Mouse (Mus musculus): ENCODE data around the gene Krtap5-3. TPM values are rescaled to one million over a fixed set of nuclear protein-coding genes. Genes with fewer than 3 reads are reported as not detected.
"Not testable (repeated sequence)": the region's sequence is repeated elsewhere in the genome, so short reads cannot be mapped to it uniquely, and the experiment has no call there.

Krtap5-3 gene
- polyA plus RNA-seq, 1 experiment from 2014 or later, result not detected

DNA sequence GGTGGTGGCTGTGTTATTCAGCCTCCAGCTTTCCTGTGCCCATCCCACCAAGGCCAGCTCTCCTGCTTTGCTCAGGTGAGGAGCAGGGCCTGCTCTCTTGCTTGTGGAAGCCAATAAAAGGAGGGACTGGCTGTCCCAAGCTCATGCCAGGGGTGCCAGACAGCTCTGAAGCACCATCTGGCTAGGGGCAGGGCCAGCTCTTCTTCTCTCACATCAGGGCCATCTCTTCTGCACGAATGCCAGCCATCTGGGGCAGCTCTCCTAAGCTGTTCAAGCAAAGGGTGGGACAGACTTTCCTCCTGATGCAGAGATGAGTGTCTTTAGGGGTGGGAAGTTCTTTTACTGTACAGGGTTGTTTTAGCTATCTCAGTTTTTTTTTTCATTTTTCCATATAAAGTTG is 20.1 kb upstream of the Krtap5-3 start:
- Histone ChIP-seq H3K36me3 (ENCODE audit: control insufficient read depth, insufficient read depth, low read length) (no peaks in the 10 kb centered on the region), H3K4me2 (no peak overlapping the region), H3K27me3 (ENCODE audit: control insufficient read depth, insufficient read depth, low read length) (no peaks in the 10 kb centered on the region), H3K9ac (ENCODE audit: low read depth, low read length) (no peak overlapping the region), H3K9me3 (replicated peaks; ENCODE audit: control insufficient read depth, low read length) (no peaks in the 10 kb centered on the region), H3K4me1 (ENCODE audit: control insufficient read depth, insufficient read depth, low read length) (no peaks in the 10 kb centered on the region), H3K4me3 (ENCODE audit: low read depth, low read length) (no peak overlapping the region), H3K27ac (ENCODE audit: low read depth, low read length) (no peak overlapping the region)
- no peak for ATAC-seq (replicated peaks; ENCODE audit: insufficient number of reproducible peaks, low FRiP score, low TSS enrichment)
- 27% methylated on average over 1 of the region's 1 CpGs for WGBS (ENCODE audit: insufficient replicate concordance)

DNA sequence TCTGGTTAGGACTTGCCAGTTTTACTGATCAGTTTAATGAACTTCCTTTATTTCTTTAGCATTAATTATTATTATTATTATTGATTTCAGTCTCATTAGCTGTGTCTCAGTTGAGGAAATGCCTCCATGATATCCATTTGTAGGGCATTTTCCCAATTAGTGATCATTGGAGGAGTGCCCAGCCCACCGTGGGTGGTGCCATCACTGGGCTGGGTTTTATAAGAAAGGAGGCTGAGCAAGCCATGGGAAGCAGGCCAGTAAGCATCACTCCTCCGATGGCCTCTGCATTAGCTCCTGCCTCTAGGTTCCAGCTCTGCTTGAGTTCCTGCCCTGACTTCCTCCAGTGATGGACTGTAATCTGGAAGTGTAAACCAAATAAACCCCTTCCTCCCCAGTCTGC is 13.0 kb upstream of the Krtap5-3 start:
- H3K4me3 ChIP-seq (ENCODE audit: low read depth, low read length), result no peak overlapping the region

GRCm38 (mm10) chr7:142190289-142190688 is 10.9 kb upstream of the Krtap5-3 start, which contains the start of gene Gm10153:
Gene Gm10153 (minus strand): TSS chr7:142190389.
- no peak within 1 kb of the TSS for H3K4me3 ChIP-seq (ENCODE audit: low read depth, low read length)
- no peak within 1 kb of the TSS for H3K27ac ChIP-seq (ENCODE audit: low read depth, low read length)
- no peak for ATAC-seq (replicated peaks; ENCODE audit: insufficient number of reproducible peaks, low FRiP score, low TSS enrichment)
- no peak within 1 kb of the TSS for H3K9ac ChIP-seq (ENCODE audit: low read depth, low read length)
- H3K27me3 ChIP-seq (ENCODE audit: control insufficient read depth, insufficient read depth, low read length), result no peaks in the 10 kb centered on the region
- H3K9me3 ChIP-seq (replicated peaks; ENCODE audit: control insufficient read depth, low read length), result no peaks in the 10 kb centered on the region
- H3K4me1 ChIP-seq (ENCODE audit: control insufficient read depth, insufficient read depth, low read length), result no peaks in the 10 kb centered on the region
- H3K4me2 ChIP-seq, result no peak within 1 kb of the TSS
- no peaks in the 10 kb centered on the region for H3K36me3 ChIP-seq (ENCODE audit: control insufficient read depth, insufficient read depth, low read length)
- 45% methylated on average over 2 of the region's 2 CpGs for WGBS (ENCODE audit: insufficient replicate concordance)

More for the DNA sequence above, 13.0 kb upstream of the Krtap5-3 start:
- Histone ChIP-seq H3K27ac (ENCODE audit: low read depth, low read length) (no peak overlapping the region), H3K9me3 (replicated peaks; ENCODE audit: control insufficient read depth, low read length) (no peaks in the 10 kb centered on the region), H3K27me3 (ENCODE audit: control insufficient read depth, insufficient read depth, low read length) (no peaks in the 10 kb centered on the region), H3K36me3 (ENCODE audit: control insufficient read depth, insufficient read depth, low read length) (no peaks in the 10 kb centered on the region), H3K4me2 (no peak overlapping the region), H3K4me1 (ENCODE audit: control insufficient read depth, insufficient read depth, low read length) (no peaks in the 10 kb centered on the region), H3K9ac (ENCODE audit: low read depth, low read length) (no peak overlapping the region)
- ATAC-seq (replicated peaks; ENCODE audit: insufficient number of reproducible peaks, low FRiP score, low TSS enrichment), result no peak
- 72% methylated on average over 2 of the region's 2 CpGs for WGBS (ENCODE audit: insufficient replicate concordance)

GRCm38 (mm10) chr7:142198748-142199147 is 2.4 kb upstream of the Krtap5-3 start:
- ATAC-seq (replicated peaks; ENCODE audit: insufficient number of reproducible peaks, low FRiP score, low TSS enrichment), result no peak
- Histone ChIP-seq H3K27ac (ENCODE audit: low read depth, low read length) (no peak overlapping the region), H3K9me3 (replicated peaks; ENCODE audit: control insufficient read depth, low read length) (no peaks in the 10 kb centered on the region), H3K4me2 (no peak overlapping the region), H3K9ac (ENCODE audit: low read depth, low read length) (no peak overlapping the region), H3K27me3 (ENCODE audit: control insufficient read depth, insufficient read depth, low read length) (no peaks in the 10 kb centered on the region), H3K36me3 (ENCODE audit: control insufficient read depth, insufficient read depth, low read length) (no peaks in the 10 kb centered on the region), H3K4me3 (ENCODE audit: low read depth, low read length) (no peak overlapping the region), H3K4me1 (ENCODE audit: control insufficient read depth, insufficient read depth, low read length) (no peaks in the 10 kb centered on the region)
- 65% methylated on average over 2 of the region's 2 CpGs for WGBS (ENCODE audit: insufficient replicate concordance)

GRCm38 (mm10) chr7:142205488-142205887 is 4.3 kb downstream of the Krtap5-3 start:
- Histone ChIP-seq H3K36me3 (ENCODE audit: control insufficient read depth, insufficient read depth, low read length) (no peaks in the 10 kb centered on the region), H3K9ac (ENCODE audit: low read depth, low read length) (no peak overlapping the region), H3K27me3 (ENCODE audit: control insufficient read depth, insufficient read depth, low read length) (no peaks in the 10 kb centered on the region), H3K9me3 (replicated peaks; ENCODE audit: control insufficient read depth, low read length) (no peaks in the 10 kb centered on the region), H3K4me2 (no peak overlapping the region), H3K4me1 (ENCODE audit: control insufficient read depth, insufficient read depth, low read length) (no peaks in the 10 kb centered on the region), H3K4me3 (ENCODE audit: low read depth, low read length) (no peak overlapping the region), H3K27ac (ENCODE audit: low read depth, low read length) (no peak overlapping the region)
- ATAC-seq (replicated peaks; ENCODE audit: insufficient number of reproducible peaks, low FRiP score, low TSS enrichment), result no peak

DNA sequence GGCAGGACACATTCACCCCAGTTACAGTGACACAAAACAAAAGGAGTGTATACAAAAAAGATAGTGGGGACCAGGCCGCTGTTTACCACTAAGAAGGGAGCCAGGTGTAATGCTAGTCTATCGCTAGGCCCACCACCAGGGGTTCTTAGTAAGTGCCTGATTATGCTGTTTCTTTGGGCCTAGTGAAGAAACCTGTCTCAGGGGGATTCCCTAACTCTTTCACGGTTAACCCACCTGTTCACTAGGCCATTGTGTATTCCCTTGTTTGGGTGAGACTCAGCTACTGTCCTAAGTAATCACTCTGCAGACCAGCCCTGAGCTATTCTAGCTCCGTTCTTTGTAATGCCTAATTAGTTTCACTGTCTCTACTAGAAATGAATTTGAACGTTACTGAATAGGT is 5.7 kb downstream of the Krtap5-3 start:
- H3K4me3 ChIP-seq (ENCODE audit: low read depth, low read length); H3K27me3 ChIP-seq (ENCODE audit: control insufficient read depth, insufficient read depth, low read length); H3K4me1 ChIP-seq (ENCODE audit: control insufficient read depth, insufficient read depth, low read length); H3K4me2 ChIP-seq; H3K9ac ChIP-seq (ENCODE audit: low read depth, low read length); H3K9me3 ChIP-seq (replicated peaks; ENCODE audit: control insufficient read depth, low read length); H3K27ac ChIP-seq (ENCODE audit: low read depth, low read length); H3K36me3 ChIP-seq (ENCODE audit: control insufficient read depth, insufficient read depth, low read length); ATAC-seq (replicated peaks; ENCODE audit: insufficient number of reproducible peaks, low FRiP score, low TSS enrichment): not testable (repeated sequence)
- WGBS (ENCODE audit: insufficient replicate concordance), result 73% methylated on average over 5 of the region's 5 CpGs

DNA sequence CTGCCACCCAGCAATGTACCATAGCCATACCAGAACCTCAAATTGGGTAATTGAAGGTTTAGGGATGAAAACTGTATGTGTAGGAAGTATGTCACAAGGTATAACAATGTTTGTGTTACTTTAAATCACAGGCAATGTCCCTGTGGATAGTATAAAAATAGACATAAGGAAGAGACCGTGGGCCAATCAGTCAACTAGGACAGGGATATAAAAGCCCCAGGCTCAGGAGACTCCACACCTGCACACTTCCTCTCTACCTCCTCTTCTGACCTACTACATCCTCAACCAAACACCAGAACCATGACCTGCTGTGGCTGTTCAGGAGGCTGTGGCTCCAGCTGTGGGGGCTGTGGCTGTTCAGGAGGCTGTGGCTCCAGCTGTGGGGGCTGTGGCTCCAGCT is 10.4 kb downstream of the Krtap5-3 start, which contains the start of gene Gm7579:
TSS of gene Gm7579 (plus strand) at position 301 of the 400 bp plus-strand sequence.
- Histone ChIP-seq H3K4me1 (ENCODE audit: control insufficient read depth, insufficient read depth, low read length) (no peaks in the 10 kb centered on the region), H3K27me3 (ENCODE audit: control insufficient read depth, insufficient read depth, low read length) (no peaks in the 10 kb centered on the region), H3K27ac (ENCODE audit: low read depth, low read length) (no peak within 1 kb of the TSS), H3K9ac (ENCODE audit: low read depth, low read length) (no peak within 1 kb of the TSS), H3K9me3 (replicated peaks; ENCODE audit: control insufficient read depth, low read length) (no peaks in the 10 kb centered on the region), H3K4me2 (no peak within 1 kb of the TSS), H3K4me3 (ENCODE audit: low read depth, low read length) (no peak within 1 kb of the TSS), H3K36me3 (ENCODE audit: control insufficient read depth, insufficient read depth, low read length) (no peaks in the 10 kb centered on the region)
- WGBS (ENCODE audit: insufficient replicate concordance), result 61% methylated on average over 1 of the region's 1 CpGs
- ATAC-seq (replicated peaks; ENCODE audit: insufficient number of reproducible peaks, low FRiP score, low TSS enrichment), result no peak

DNA sequence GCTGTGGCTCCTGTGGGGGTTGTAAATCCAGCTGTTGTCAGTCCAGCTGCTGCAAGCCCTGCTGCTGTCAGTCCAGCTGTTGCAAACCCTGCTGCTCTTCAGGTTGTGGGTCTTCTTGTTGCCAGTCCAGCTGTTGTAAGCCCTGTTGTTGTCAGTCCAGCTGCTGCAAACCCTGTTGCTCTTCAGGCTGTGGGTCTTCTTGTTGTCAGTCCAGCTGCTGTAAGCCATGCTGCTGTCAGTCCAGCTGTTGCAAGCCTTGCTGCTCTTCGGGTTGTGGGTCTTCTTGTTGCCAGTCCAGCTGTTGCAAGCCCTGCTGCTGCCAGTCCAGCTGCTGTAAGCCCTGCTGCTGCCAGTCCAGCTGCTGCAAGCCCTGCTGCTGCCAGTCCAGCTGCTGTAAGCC is 11.0 kb downstream of the Krtap5-3 start:
- H3K36me3 ChIP-seq (ENCODE audit: control insufficient read depth, insufficient read depth, low read length); ATAC-seq (replicated peaks; ENCODE audit: insufficient number of reproducible peaks, low FRiP score, low TSS enrichment); H3K4me1 ChIP-seq (ENCODE audit: control insufficient read depth, insufficient read depth, low read length); H3K4me3 ChIP-seq (ENCODE audit: low read depth, low read length); H3K4me2 ChIP-seq; H3K27me3 ChIP-seq (ENCODE audit: control insufficient read depth, insufficient read depth, low read length); H3K27ac ChIP-seq (ENCODE audit: low read depth, low read length); H3K9ac ChIP-seq (ENCODE audit: low read depth, low read length); H3K9me3 ChIP-seq (replicated peaks; ENCODE audit: control insufficient read depth, low read length): not testable (repeated sequence)
- 57% methylated on average over 1 of the region's 1 CpGs for WGBS (ENCODE audit: insufficient replicate concordance)

DNA sequence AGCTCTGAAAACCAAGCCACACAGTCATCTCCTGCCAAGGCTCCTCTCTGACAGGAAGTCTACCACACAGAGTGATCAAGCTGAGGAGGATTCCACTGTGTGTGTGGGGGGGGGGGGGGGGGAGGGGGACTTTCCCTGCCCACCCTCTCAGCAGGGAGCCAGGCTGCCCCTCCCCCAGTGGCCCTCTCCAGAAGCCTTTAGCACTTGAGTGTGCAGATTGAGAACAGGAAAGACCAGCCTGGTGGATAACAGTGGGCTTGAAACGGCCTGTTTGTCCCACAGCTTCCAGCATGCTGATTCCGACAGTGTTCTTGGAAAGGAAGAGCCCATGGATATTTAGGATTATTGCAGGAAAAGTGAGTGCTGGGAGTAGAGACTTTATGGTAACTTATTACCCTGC is 23.4 kb downstream of the Krtap5-3 start:
- WGBS (ENCODE audit: insufficient replicate concordance), result 10% methylated on average over 2 of the region's 2 CpGs
- H3K27me3 ChIP-seq (ENCODE audit: control insufficient read depth, insufficient read depth, low read length), result no peaks in the 10 kb centered on the region
- no peak for ATAC-seq (replicated peaks; ENCODE audit: insufficient number of reproducible peaks, low FRiP score, low TSS enrichment)

More for the DNA sequence above, 23.4 kb downstream of the Krtap5-3 start:
- H3K9me3 ChIP-seq (replicated peaks; ENCODE audit: control insufficient read depth, low read length), result no peaks in the 10 kb centered on the region
- H3K4me3 ChIP-seq (ENCODE audit: low read depth, low read length), result no peak overlapping the region
- H3K4me1 ChIP-seq (ENCODE audit: control insufficient read depth, insufficient read depth, low read length), result 0 out of 2 replicates have a peak, but pooled peaks cover 4% of the 10 kb centered on the region
- no peak overlapping the region for H3K9ac ChIP-seq (ENCODE audit: low read depth, low read length)
- no peak overlapping the region for H3K27ac ChIP-seq (ENCODE audit: low read depth, low read length)
- H3K4me2 ChIP-seq, result no peak overlapping the region
- H3K36me3 ChIP-seq (ENCODE audit: control insufficient read depth, insufficient read depth, low read length), result no peaks in the 10 kb centered on the region
